Mouse (Mus musculus): ENCODE data around the gene Hnf4a.

The Hnf4a gene

GRCm38 (mm10) chr2:163548822-163549221 is 42.2 kb downstream of the Hnf4a start:
- in situ Hi-C loops (cut with MboI, MseI): no loop called here

DNA sequence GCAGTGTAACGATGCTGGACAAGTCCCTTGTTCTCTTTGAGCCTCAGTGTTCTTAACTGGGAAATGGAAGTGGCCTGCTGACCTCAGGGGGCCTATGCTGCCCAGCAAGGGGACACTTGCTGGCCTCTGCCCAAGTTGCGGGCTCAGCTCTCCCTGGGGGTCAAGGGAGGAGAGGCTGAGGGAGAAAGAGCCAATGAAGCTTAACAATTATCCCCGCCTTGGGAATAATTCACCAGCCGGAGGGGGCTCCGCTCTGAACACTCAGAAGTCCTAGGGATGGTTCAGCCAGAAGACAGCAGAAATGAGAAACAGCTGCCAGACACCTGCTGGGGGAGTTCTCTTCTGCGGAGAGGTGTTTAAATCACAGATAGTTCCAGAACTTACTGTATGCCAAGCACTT is 43.2 kb downstream of the Hnf4a start:
- in situ Hi-C loops (cut with MboI, MseI): loop anchor here in 1 of 2 experiments (10.0 kb wide), 1 partner anchor 1095 kb away; no protein-coding TSS in a partner anchor

DNA sequence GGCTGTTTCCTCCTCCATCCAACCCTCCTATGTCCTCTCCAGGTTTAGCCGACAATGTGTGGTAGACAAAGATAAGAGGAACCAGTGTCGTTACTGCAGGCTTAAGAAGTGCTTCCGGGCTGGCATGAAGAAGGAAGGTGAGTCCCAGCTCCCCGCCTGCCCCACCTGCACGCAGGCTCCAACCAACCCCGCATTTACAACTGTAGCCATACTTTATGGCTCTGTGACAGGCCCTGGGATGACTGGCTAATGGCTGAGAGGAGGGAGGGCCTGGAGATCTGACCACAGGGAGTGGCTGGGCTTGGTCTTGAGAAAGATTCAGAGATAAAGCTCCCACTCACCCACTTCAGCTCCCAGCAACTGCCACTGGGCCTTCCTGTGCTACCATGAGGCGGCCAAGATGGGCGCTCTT is 45.9 kb downstream of the Hnf4a start:
- in situ Hi-C loops (cut with MboI, MseI): loop anchor here in 1 of 2 experiments (10.0 kb wide), 1 partner anchor 1092 kb away; no protein-coding TSS in a partner anchor

GRCm38 (mm10) chr2:163554425-163554982 is 47.9 kb downstream of the Hnf4a start:
- in situ Hi-C loops (cut with MboI, MseI): loop anchor here in 1 of 2 experiments (10.0 kb wide), 1 partner anchor 1090 kb away; no protein-coding TSS in a partner anchor

GRCm38 (mm10) chr2:163554996-163555395 is 48.4 kb downstream of the Hnf4a start:
- in situ Hi-C loops (cut with MboI, MseI): loop anchor here in 1 of 2 experiments (10.0 kb wide), 1 partner anchor 1090 kb away; no protein-coding TSS in a partner anchor

DNA sequence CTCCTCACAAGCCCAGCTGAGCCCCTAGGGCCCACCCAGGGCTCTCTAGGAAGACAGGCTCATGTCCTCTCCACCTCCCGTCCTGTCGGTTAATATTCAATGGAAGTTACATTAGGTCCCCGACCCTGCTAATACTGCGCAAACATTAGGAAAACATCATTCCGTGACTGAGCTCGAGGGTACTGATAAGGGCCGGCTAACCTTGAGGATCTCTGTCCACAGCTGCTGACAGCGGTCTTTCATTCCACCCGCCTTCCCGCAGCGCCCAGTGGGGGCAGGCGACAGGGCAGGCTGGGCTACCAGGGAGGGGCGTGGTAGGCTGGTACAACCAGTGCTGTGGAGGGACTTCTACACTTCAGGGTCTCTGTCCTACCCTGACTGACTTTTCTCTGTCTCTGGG is 48.8 kb downstream of the Hnf4a start:
- in situ Hi-C loops (cut with MboI, MseI): loop anchor here in 1 of 2 experiments (10.0 kb wide), 1 partner anchor 1089 kb away; no protein-coding TSS in a partner anchor

GRCm38 (mm10) chr2:163558548-163558947 is 51.9 kb downstream of the Hnf4a start:
- in situ Hi-C loops (cut with MboI, MseI): loop anchor here in 1 of 2 experiments (10.0 kb wide), 1 partner anchor 1086 kb away; no protein-coding TSS in a partner anchor

DNA sequence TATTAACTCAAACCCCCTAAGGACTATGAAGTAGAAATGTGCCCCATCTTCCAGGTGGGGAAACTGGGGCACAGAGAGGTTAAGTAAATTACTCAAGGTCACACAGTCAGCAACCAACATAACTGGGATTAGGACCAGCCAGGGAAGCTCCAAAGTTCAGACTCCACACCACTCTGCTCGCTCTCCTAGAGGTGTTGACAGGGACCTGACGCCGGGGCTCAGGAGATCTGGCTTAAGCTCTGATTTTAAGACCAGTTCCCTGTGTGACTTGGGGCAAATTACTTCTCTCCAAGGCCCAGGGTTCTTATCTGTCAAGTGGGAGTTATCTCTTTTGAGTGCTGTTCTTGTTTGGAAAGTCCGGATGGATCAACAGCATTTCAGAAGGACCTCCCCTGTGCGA is 52.6 kb downstream of the Hnf4a start:
- in situ Hi-C loops (cut with MboI, MseI): loop anchor here in 1 of 2 experiments (10.0 kb wide), 1 partner anchor 1086 kb away; no protein-coding TSS in a partner anchor

DNA sequence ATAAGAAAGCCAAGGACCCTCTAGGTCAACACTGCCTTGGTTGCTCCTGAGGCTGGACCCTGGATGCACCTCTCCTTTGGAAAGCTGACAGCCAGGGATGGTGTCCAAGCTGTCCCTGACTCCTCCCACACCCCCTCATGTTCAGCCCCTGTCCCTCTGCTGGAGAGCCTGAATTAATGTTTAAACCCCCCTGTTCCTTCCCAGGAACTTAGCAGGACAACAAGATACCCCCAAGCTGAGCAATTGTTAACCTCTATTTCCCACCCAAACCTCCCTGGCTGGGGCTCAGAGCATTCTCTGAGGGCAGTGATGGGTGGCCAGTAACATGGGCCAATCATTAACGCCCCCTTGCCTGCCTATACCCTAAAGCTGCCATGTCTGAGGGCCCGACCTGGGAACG is 53.6 kb downstream of the Hnf4a start:
- in situ Hi-C loops (cut with MboI, MseI): no loop called here

GRCm38 (mm10) chr2:163561258-163561948 is 54.8 kb downstream of the Hnf4a start:
- in situ Hi-C loops (cut with MboI, MseI): no loop called here

- in situ Hi-C loops (cut with MboI, MseI): no loop called here
Observed at GRCm38 (mm10) chr2:163564646-163565045, 58.0 kb downstream of the Hnf4a start.

DNA sequence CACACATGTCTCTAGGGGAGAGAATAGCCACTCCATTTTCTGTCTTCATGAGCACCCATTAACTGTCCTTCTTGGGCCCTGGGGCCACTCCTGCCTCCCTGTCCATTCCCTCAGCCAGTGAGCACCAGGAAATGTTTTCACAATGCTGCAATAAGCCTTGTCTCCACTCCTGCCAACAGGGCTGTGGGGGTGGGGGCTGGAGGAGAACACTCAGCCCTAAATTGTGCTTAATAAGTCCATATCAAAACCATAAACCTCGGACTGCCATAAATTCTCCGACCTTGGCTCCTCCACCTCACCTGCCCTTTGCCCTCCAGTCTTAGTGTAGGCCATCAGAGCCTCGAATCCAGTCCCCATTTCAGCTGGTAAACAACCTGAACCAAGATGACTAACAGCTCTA is 67.7 kb downstream of the Hnf4a start:
- in situ Hi-C loops (cut with MboI, MseI): no loop called here

GRCm38 (mm10) chr2:163575248-163575647 is 68.6 kb downstream of the Hnf4a start:
- in situ Hi-C loops (cut with MboI, MseI): no loop called here

- in situ Hi-C loops (cut with MboI, MseI): no loop called here
Observed at GRCm38 (mm10) chr2:163577986-163578385, 71.4 kb downstream of the Hnf4a start.

DNA sequence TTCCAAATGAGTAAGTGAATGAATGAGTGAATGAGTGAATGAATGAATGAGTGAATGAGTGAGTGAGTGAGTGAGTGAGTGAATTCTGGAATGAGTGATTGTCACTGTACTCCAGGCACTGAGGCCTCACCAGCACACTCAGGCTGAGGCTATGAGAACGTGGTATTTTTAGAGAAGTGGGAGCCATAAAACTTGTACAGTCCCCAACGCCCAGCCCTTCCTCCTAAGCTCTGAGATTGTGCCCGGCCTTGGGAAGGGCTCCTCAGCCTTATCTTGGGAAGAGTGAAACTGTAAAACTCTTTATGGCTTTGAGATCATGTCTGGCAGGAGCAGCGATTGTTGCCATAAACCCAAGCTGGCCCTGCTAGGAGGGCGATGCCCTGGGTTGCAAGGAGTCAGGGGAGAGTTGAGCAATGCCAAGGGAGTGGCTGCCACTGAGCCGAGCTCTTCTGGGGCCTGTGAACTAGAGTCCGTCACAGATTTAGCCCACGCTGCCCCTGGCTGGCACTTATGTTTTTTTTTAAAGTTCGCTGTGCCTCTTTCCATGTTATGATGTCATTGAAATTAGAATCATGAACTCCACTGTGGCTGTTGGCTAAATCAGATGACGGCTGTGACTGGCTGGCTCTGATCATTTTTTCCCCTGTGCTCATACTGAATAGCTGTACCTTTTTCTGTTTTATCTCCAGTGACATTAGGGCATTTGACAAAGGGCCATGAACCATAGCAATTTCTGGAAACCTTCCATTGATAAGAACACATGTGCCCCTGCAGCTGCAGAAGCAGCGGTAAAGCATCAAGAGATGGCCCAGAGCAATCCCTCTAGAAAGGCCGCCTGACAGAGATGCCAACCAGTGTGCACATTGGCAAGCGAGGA is 73.7 kb downstream of the Hnf4a start:
- in situ Hi-C loops (cut with MboI, MseI): no loop called here

DNA sequence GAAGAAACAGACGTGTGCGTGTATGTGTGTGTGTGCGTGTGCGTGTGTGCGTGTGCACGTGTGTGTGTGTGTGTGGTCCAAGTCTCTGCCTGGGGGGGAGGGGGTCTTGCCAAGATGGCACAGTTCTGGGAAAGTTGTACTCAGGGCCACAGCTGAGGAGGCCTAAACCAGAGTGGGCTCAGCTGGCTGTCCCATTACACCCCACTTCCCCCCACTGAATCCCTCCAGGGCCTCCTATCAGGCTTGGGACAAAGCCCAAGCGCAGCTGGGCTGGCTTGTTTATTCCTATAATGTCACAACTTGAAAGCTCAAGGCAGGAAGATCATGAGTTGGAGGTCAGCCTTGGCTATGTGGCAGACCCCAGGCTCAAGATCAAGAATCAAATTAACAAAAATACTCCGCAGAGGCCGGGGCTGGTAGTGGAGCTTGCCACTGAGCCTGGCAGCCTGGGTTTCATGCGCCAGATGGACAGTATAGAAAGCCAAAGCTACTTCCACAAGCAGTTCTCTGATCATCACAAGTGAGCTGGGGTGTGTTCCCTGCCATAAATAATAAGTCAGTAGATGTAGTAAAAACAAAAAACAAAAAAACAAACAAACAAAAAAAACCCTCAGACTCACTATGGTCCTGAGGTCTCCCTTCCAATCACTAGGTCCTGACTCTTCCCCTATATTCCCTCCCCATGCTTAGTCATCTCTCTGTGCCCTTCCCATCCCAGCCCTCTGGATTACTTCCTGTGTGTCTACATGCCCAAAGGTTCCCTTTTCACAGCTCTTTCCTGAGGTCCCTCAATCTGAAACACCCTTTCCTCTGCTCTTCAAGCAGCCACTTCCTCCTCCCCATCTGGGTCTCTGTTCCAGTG is 76.8 kb downstream of the Hnf4a start:
- in situ Hi-C loops (cut with MboI, MseI): no loop called here

DNA sequence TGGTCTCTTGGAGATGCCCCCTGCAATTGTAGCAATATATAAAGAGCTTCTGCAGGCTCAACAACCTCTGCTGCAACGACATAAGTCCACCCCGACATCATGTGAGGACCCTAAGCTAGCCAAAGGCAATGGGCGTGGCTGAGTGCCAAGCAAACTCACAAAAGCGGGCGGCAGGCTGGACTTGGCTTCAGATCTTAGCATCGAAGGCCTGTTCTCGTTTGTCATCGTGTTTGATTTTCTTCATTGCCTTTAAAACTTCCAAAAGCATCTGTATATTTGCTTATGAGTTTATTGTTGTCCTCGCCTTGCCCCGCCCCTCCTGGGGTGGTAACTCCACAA is 77.4 kb downstream of the Hnf4a start:
- in situ Hi-C loops (cut with MboI, MseI): no loop called here

DNA sequence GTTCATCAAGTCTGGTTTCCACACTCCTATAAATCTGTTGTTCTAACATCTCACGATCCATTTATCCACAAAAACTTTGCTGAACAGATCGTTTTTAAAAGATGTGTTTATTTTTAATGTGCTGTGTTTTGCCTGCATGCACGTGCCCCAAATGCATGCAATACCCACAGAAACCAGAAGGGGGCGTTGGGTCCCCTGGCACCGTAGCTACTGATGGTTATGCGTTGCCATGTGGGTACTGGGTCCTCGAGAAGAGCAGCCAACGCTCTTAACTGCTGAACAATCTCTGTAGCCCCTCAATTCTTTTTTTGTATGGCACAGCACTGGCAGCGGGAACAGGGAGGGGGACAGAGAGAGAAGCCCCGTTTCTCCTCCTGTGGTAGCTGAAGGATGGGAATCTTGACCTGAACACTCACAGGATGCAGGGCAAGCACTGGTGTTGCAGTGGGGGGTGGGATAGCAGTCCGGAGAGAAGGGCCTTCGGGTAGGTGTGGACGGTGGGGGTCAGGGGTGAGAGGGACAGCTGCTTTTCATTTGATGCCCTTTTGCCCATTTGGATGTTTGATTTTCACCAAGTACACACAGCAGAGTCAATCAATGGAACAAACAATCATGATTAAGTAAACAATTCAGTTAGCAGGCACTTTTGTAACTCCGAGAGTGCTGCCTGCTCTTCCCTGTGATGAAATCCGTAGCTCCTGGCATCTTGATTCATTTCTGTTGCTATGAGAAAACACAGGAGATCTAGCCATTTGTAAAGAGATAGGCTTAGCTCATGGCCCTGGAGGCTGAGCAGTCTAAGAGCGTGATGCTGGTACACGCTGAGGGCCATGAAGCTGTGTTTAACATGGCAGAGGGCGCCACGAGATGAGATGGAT is 80.0 kb downstream of the Hnf4a start:
- in situ Hi-C loops (cut with MboI, MseI): loop anchor here in 1 of 2 experiments (5.0 kb wide), 1 partner anchor 131 kb away; no protein-coding TSS in a partner anchor

DNA sequence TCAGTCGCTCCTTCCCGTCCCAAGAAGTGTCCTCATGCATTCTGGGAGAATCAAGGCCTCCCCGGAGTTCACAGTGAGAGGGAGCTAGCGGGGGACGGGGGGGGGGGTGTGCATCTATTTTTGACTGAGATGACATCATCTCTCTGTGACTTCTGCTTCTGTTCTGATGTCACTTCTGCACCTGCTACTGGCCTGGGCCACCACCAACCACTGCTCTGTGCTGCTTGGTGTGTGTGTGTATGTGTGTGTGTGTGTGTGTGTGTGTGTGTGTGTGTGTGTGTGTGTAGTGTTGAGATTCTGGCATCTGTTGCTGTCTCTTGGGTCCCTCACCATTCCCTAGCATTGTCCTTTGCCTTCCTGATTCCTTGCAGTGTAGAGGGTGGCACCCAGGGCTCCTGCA is 80.9 kb downstream of the Hnf4a start:
- in situ Hi-C loops (cut with MboI, MseI): loop anchor here in 1 of 2 experiments (5.0 kb wide), 1 partner anchor 130 kb away; no protein-coding TSS in a partner anchor

DNA sequence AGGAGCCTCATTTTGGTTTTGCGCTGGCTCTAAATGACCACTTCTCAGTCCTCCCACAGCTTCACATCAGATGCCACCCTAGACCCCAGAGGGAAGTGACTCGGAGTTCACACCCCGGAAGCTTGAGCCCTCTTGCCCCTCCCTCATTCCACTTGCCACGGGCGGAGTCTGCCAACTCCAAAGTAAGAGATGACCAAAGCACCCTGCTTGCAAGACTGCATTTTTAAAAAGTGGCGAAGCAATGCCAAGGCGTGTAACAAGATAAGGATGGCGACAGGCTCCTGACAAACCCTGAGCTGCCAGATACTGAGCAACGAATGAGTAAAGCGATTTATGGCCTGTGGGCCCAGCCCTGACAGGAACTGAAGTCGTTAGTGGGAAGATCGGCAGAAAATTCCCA is 83.6 kb downstream of the Hnf4a start:
- in situ Hi-C loops (cut with MboI, MseI): no loop called here

All from T-helper 17 cell (primary cell).